Mouse (Mus musculus): ENCODE measurements around the gene Clstn2.

DNA sequence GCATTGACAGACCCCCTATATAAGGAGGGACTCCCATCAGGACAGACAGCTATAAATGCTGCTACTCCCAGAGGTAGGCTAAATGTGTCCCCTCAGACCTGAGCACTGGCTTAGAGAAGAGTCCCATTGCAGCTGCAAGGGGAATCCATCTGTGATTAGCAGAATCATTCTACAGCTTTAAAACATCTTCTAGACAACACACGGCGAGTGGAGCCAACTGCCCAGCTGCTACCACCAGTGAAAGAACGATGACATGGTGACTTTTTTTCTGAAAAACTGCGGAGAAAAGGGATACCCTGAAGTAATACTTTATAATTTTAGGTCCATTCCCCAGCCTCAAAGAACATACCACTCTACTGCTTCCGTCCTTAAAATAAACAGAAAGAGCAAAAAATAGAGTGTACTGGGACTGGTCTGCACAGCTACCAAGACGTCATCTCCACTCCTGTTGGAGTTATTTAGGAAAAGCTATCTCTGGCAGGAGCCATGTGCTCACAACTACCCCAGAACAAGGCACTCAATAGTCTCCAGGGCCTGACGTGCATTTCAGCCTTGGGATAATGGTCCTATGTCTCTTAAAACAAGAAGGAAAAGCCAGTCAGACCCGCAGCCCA lies 79.1 kb downstream of the Clstn2 start:
- TF ChIP-seq CTCF (conservative IDR thresholded peaks at IDR 0.05; ENCODE audit: low read length) (no peak), NANOG (IDR thresholded peaks at IDR 0.05; ENCODE audit: borderline replicate concordance, low read length) (no peak), POU5F1 (IDR thresholded peaks at IDR 0.05; ENCODE audit: borderline replicate concordance, low read length) (no peak)

Data from E14TG2a.4 (cell line).